Mouse (Mus musculus) spleen, adult 18-20 months (tissue): Measurements from ENCODE around the gene Fam198a.

Source experiments
- DNase-seq, 2 experiments: peaks; one replicate each; pipeline ENCODE4 v3.0.0; 2022; ENCODE audit warnings: mixed read lengths in 2 of 2

The Fam198a gene

GRCm38 (mm10) chr9:122022776-122023175 is 72.0 kb downstream of the Fam198a start:
- DNase-seq: no peak

DNA sequence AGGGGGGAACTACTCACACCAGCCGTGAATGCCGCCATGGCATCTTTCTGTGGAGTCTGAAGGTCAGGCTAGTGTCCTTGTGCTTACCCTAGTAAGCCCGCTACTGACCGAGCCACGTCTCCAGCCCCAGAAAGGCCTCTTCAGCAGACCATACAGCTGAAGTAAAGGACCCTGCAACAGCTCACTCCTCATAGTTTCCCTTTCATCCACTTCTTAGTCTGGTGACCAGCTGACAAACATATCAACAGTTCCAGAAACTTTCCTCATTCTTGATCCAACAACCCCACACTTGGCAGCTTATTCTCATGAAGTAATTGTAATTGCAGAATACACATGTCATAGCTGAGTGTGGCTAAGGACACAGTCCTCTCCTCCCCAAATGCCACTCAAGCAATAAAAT is 73.1 kb downstream of the Fam198a start:
- no peak for DNase-seq

DNA sequence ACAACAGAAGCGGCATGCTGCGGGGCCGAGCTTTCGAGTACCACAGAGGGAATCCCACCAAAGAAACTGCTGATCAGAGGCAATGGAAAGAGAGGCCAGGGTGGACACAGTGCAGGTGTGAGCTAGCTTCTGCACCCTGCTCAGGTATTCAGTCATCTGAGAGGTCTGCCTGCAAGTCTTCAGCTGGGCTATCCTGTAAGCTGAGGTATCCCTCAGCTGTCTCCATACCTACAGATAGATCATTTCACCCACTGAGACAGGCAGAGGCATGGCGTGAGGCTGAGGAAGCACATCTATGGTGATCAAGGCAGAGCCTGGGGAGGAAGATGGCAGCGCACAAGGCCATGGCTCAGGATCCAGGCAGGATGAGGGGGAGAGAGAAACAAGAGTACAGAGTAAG is 73.6 kb downstream of the Fam198a start:
- no peak for DNase-seq

DNA sequence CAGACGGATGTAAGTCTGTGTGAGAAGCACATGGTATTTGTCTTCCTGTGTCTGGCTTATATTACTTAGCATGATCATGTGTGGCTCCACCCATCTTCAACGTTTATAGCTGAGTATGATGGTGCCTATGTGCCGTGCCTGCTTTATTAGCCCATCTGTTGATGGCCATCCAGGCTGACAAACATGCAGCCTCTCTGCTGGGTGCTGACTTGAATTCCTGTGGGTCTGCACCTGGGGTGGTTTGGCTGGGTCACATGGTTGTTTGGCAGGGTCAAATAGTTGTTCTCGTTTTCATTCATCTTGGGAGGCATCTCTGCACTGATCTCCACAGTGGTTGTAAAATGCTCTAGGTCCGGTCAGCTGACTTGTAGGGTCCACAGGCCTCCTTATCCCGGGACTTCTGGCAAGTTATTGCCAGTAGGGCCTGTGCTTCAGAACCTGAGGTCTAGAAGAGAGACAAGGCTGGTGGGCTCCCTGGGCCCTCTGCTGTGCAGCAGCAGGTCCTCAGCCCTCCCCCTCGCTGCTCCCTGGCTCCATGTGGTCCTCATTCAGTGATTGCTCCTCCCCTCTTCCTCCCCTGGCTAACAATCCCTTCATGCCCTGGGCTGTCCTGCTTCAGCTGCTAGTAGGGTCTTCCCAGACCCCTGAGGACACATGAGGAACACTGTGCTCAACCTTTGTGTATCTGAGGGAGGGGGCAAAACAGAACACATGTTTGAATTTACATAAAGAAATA is 75.2 kb downstream of the Fam198a start:
- DNase-seq: no peak

GRCm38 (mm10) chr9:122027081-122027913 is 76.5 kb downstream of the Fam198a start:
- DNase-seq: no peak

DNA sequence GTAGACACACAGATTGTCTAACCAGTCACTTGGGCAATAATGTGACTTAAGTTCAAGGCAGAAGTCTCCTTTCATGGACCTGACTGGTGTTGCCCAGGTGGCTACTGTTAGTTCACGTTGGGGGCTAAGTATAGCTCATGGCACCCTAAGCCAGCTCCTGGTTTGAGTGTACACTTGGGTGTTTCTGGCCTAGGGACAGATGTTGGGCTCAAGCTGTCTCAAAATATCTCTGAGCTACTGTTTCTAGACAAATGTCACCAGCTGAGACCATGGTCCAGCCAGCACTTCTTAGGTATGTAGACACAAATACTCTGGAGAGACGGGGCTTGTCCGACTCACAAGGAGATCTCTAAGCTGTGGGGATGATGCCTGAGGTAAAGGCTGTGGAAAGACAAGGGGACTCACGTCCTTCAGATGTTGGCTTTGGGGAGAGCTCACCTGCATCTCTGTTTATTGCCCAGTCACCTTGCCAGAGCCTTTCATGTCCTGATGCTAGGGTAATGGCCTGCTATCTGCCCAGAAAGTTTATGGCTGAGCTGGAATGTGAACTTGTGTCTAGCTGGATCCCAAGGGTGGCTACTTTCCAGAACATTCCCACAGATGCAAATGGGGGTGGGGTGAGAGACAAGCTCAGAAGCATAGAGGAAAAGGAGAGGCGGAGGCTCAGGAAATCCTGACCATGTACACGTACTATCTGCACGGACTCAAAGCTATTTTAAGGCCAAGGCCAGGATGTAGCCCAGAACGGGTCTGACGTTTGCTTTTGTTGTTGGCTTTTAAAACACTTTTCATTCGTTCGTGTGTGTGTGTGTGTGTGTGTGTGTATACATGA is 77.3 kb downstream of the Fam198a start:
- no peak for DNase-seq

GRCm38 (mm10) chr9:122029765-122030164 is 79.0 kb downstream of the Fam198a start:
- DNase-seq: no peak
